Mouse (Mus musculus) liver, embryonic 11.5 days (tissue): ENCODE results near the gene Prr3. TPM values are rescaled to one million over a fixed set of nuclear protein-coding genes. Genes with fewer than 3 reads are reported as not detected.

Source experiments
- ATAC-seq: fragments of 200-750 bp; cut with Nextera tagmentation; replicated peaks from 2 replicates; pipeline ENCODE4 v1.8.0; 2017; ENCODE audit warnings: moderate number of reproducible peaks, mild to moderate bottlenecking, moderate TSS enrichment, moderate library complexity; ENCODE audit not compliant: low FRiP score
- DNase-seq: peaks from one replicate; pipeline ENCODE4 v3.0.0-alpha.2; 2017; ENCODE audit warnings: low spot score
- H3K27ac ChIP-seq: fragments of 300-500 bp; sonication (generic); 2 replicates; pipeline ENCODE4 v1.5.1; 2014; ENCODE audit warnings: mild to moderate bottlenecking, low read depth, low read length, control low read depth
- H3K27me3 ChIP-seq: fragments of 300-500 bp; sonication (generic); replicated peaks from 2 replicates; pipeline ENCODE4 v1.6.1; 2014; ENCODE audit warnings: low read length, mixed read lengths; ENCODE audit not compliant: control insufficient read depth, insufficient read depth
- H3K36me3 ChIP-seq: fragments of 300-500 bp; sonication (generic); 2 replicates; pipeline ENCODE4 v1.6.1; 2014; ENCODE audit warnings: mild to moderate bottlenecking, low read length, moderate library complexity, mixed read lengths; ENCODE audit not compliant: control insufficient read depth, insufficient read depth
- H3K4me1 ChIP-seq: fragments of 300-500 bp; sonication (generic); replicated peaks from 2 replicates; pipeline ENCODE4 v1.6.1; 2014; ENCODE audit warnings: low read length, mixed read lengths; ENCODE audit not compliant: control insufficient read depth, insufficient read depth
- H3K4me2 ChIP-seq: fragments of 300-500 bp; sonication (generic); 2 replicates; pipeline ENCODE4 v1.6.1; 2014; ENCODE audit warnings: mild to moderate bottlenecking, control low read depth, moderate library complexity
- H3K4me3 ChIP-seq: fragments of 300-500 bp; sonication (generic); 2 replicates; pipeline ENCODE4 v1.5.1; 2014; ENCODE audit warnings: low read depth, low read length, control low read depth
- H3K9ac ChIP-seq: fragments of 300-500 bp; sonication (generic); 2 replicates; pipeline ENCODE4 v1.6.1; 2014; ENCODE audit warnings: low read depth, low read length, control low read depth
- H3K9me3 ChIP-seq: fragments of 300-500 bp; sonication (generic); 2 replicates; pipeline ENCODE4 v1.6.1; 2016; ENCODE audit warnings: low read length, inconsistent platforms, mixed read lengths; ENCODE audit not compliant: control insufficient read depth
- WGBS: fragments of 180-500 bp; shearing (Covaris S2); extraction: QIAGEN DNeasy Blood & Tissue Kit; methylation state at CpG from one replicate; pipeline ENCODE4 v1.1.7; 2014; 5-methylcytosine and 5-hydroxymethylcytosine counted together
- polyA plus RNA-seq: library from polyadenylated mRNA; unstranded; fragments of >200 nt; fragmentation: Nextera tagmentation; extraction: Ambion mirVana; gene quantifications from 2 replicates; pipeline ENCODE4 v1.2.1, GENCODE M21; 2014

Prr3 gene
- polyA plus RNA-seq, 1 experiment from 2014 or later = 22.0 TPM

DNA sequence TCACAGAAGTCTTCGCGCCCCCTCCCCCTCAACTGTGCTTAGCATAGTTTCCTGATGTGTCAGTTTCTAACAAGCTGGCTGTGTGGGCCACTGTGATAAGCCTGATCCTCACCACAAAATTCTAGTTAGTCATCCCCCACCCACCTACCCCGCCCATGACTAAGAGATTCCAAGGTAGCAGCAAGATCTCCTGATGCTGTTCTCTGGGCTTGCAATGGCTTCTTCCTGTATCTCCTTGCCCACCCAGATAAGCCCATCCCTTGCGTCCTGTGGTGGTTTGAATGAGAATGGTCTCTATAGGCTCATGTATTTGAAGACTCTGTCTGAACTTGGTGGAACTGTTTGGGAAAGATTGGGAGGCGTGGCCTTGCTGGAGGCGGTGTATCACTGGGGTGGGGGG is 21.9 kb upstream of the Prr3 start:
- Histone ChIP-seq H3K9ac (no peak overlapping the region), H3K4me3 (no peak overlapping the region), H3K27me3 (no peaks in the 10 kb centered on the region), H3K36me3 (peaks cover 10% of the 10 kb centered on the region), H3K9me3 (peaks cover 14% of the 10 kb centered on the region), H3K4me1 (peaks cover 26% of the 10 kb centered on the region), H3K27ac (peak overlapping the region; percentile 82), H3K4me2 (no peak overlapping the region)
- WGBS = 65% methylated on average over 6 of the region's 6 CpGs
- no peak for DNase-seq
- peak; percentile 82 for ATAC-seq

DNA sequence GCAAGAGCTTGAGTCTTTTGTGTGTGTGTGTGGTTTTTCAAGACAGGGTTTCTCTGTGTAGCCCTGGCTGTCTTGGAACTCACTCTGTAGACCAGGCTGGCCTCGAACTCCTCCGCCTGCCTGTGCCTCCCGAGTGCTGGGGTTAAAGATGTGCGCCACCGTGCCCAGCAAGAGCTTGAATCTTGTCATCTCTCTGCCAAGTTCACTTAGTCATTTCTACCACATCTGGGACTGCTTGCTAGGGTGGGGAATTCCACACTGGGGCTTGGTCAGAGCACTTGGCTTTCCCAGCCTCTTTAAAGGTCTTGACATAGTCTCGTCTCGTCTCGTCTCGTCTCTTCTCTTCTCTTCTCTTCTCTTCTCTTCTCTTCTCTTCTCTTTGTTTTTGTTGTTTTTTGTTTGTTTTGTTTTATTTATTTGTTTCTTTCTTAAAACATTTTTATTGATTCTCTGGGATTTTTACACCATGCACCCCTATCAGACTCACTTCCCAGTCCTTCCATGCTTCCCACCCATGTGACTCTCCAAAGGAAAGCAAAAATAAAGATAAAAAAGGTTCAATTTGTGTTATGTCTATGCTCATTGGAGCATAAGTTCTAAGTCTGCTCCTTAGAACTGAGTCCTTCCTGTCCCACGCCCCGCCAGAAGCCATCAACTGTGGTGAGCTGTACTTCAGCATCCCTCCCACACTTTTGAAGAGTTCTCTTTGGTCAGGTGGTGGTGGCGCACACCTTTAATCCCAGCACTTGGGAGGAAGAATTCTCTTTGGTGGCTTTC is 21.3 kb upstream of the Prr3 start:
- 0 out of 2 replicates have a peak overlapping the region, but pooled peaks have one; percentile 3 for H3K4me2 ChIP-seq
- no peak overlapping the region for H3K9ac ChIP-seq
- H3K27me3 ChIP-seq = no peaks in the 10 kb centered on the region
- H3K9me3 ChIP-seq = peaks cover 10% of the 10 kb centered on the region
- H3K4me1 ChIP-seq = peaks cover 26% of the 10 kb centered on the region
- H3K27ac ChIP-seq = peak overlapping the region; percentile 82
- H3K36me3 ChIP-seq = peaks cover 6% of the 10 kb centered on the region
- WGBS = 88% methylated on average over 12 of the region's 12 CpGs
- DNase-seq (no peak), ATAC-seq (peak; percentile 32; the same call in 1 of the 2 replicates)
- no peak overlapping the region for H3K4me3 ChIP-seq

DNA sequence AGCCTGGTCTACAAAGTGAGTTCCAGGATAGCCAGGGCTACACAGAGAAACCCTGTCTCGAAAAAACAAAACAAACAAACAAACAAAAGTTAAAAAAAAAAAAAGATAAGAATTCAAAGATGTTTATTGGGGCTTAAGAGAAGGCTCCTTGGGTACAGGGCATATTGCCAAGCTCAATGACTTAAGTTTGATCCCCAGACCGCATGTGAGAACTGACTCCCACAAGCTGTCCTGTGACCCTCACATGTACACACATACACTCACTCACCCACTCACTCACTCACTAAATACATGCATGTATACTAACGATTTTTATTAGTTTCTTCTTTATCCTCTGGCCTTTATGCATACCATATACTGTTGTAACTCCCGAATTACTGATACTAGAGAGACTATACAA is 20.3 kb upstream of the Prr3 start:
- Histone ChIP-seq H3K4me2 (no peak overlapping the region), H3K4me3 (no peak overlapping the region), H3K9me3 (peaks cover 10% of the 10 kb centered on the region), H3K27ac (peak overlapping the region; percentile 13; the same call in 1 of the 2 replicates), H3K36me3 (peaks cover 4% of the 10 kb centered on the region), H3K9ac (no peak overlapping the region), H3K27me3 (no peaks in the 10 kb centered on the region), H3K4me1 (peaks cover 29% of the 10 kb centered on the region)
- DNase-seq = no peak
- ATAC-seq = no peak
- WGBS = 84% methylated on average over 4 of the region's 4 CpGs

DNA sequence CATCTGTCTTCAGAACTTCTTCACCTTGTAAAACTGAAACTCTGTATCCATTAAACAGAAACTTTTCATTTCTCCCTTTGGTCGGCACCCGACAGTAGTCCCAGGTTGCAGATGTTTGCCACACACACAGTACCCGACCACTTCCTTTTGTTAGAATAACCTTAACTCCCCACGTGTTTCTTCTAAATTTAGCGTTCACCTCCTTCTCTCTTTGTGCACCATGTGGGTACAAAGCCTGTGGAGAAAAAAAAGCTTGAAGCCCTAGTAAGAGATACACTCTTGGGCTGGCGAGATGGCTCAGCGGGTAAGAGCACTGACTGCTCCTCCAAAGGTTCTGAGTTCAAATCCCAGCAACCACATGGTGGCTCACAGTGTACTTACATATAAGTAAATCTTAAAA is 19.3 kb upstream of the Prr3 start:
- WGBS = 62% methylated on average over 7 of the region's 7 CpGs
- Histone ChIP-seq H3K4me3 (no peak overlapping the region), H3K9me3 (peaks cover 10% of the 10 kb centered on the region), H3K9ac (no peak overlapping the region), H3K4me1 (peaks cover 31% of the 10 kb centered on the region), H3K4me2 (0 out of 2 replicates have a peak overlapping the region, but pooled peaks have one; percentile 4), H3K27me3 (no peaks in the 10 kb centered on the region), H3K27ac (no peak overlapping the region), H3K36me3 (peaks cover 4% of the 10 kb centered on the region)
- no peak for DNase-seq
- no peak for ATAC-seq

DNA sequence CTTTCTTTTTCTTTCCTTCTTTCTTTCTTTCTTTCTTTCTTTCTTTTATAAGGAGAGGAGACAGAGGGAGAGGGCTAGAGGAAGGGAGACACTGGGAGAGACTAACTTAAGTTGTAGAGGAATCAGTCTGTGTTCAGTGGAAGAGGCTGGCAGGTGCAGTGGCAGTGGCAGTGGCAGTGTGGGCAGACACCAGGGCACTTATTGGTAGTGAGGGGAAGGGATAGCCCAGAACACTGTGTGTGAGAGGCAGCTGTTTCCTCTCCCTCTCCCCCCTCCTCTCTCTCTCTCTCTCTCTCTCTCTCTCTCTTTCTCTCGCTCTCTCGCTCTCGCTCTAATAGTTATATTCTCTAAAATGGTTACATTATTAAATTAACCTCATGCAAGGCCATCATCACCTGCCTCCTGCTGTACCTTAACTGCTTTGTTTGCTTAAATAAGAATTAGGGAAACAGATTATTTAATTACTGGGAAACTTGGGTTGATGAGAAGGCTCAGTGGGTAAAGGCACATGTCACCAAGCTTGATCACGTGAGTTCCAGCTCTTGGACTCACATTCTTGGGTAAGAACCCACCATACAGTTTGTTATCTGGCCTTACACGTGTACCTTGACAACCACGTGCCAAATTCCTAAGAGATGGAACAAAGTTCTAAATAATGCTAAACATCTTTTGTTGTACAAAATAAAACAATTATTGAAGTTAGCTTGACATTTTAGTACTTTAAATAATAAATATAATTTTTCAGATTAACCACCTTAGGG is 18.7 kb upstream of the Prr3 start:
- H3K4me2 ChIP-seq = peak overlapping the region; percentile 42
- no peak overlapping the region for H3K9ac ChIP-seq
- H3K9me3 ChIP-seq = peaks cover 10% of the 10 kb centered on the region
- H3K36me3 ChIP-seq = peaks cover 2% of the 10 kb centered on the region; the same call in 1 of the 2 replicates
- peaks cover 31% of the 10 kb centered on the region for H3K4me1 ChIP-seq
- ATAC-seq = no peak
- H3K27me3 ChIP-seq = no peaks in the 10 kb centered on the region
- DNase-seq = no peak
- WGBS = 73% methylated on average over 6 of the region's 6 CpGs
- H3K27ac ChIP-seq = no peak overlapping the region
- no peak overlapping the region for H3K4me3 ChIP-seq

DNA sequence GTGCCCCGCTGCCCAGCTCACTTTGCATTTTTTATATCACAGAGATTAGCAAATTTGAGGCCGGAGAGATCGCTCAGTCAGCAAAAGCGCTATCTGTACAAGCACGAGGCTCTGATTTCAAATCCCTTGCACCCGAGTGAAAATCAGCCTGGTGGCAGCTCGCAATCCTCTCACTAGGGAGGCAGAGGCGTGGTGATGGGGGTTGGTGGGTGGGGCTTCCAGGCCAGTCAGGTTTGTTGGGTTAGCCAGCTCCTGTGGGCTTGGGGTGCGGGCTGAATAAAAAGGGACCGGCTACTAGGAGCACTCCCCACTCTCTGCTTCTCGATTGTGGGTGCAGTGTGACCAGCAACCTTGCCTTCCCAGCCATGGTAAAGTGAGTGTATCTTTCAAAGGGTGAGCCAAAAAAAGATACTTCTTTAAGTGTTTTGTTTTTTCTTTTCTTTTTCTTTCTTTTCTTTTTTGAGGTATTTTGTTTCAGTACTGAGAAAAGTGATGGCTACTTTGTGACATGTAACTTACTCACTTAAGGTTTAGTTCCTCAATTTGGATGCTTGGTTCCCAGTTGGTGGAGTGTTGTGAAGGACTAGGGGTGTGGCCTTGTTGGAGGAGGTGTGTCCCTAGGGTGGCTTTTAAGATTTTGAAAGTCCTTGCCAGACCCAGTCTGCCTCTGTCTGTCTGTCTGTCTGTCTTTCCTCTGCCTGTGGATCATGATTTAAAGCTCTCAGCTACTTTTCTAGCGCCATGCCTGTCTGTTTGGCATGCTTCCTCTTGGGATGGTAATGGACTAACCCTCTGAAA is 17.9 kb upstream of the Prr3 start:
- Histone ChIP-seq H3K27me3 (no peaks in the 10 kb centered on the region), H3K9ac (no peak overlapping the region), H3K36me3 (peaks cover 2% of the 10 kb centered on the region; the same call in 1 of the 2 replicates), H3K4me2 (peak overlapping the region; percentile 42), H3K9me3 (peaks cover 10% of the 10 kb centered on the region), H3K4me3 (no peak overlapping the region), H3K4me1 (peaks cover 31% of the 10 kb centered on the region), H3K27ac (peak overlapping the region; percentile 27; the same call in 1 of the 2 replicates)
- 47% methylated on average over 12 of the region's 12 CpGs for WGBS
- no peak for ATAC-seq
- DNase-seq = no peak

DNA sequence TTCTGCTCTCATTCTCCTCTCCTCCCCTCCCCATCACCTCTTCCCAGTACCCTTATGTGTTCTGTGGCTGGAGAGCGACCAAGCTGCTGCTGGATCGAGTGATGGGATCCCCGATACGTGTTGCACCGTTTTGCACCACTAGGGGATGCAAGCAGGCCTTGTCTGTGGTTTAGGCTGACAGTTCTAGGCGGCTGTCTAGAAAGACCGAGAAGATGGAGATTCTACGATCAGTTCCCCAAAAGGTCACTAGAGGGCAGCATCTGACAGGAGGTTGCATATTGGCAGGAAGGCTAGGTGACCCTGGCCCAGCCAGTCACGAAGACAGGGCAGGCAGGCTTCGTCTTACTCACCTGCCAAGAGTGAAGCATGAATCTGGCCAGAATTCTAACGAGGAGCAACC is 16.9 kb upstream of the Prr3 start:
- no peak overlapping the region for H3K9ac ChIP-seq
- peak; percentile 68 for ATAC-seq
- H3K4me2 ChIP-seq = peak overlapping the region; percentile 36
- peaks cover 25% of the 10 kb centered on the region for H3K4me1 ChIP-seq
- WGBS = 4% methylated on average over 11 of the region's 11 CpGs
- peaks cover 3% of the 10 kb centered on the region for H3K9me3 ChIP-seq
- H3K36me3 ChIP-seq = 0 out of 2 replicates have a peak, but pooled peaks cover 2% of the 10 kb centered on the region
- H3K27ac ChIP-seq = no peak overlapping the region
- DNase-seq = peak; percentile 88
- H3K27me3 ChIP-seq = no peaks in the 10 kb centered on the region
- no peak overlapping the region for H3K4me3 ChIP-seq

DNA sequence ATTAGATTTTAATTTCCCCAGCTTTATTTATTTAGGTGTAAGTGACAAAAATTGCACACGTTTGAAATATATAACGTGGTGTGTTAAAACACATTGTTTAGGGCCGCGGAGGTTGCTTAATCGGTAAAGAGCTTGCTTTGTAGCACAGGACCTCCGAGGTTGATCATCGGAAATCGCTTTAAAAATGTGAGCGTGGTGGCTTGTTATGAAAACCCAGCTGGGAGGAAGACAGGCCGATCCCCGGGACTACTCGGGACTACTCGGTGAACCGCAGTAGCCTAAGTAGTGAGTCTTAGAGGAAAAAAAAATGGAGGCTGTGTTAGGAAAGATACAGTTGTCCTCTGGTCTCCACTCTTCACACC is 14.8 kb upstream of the Prr3 start:
- Histone ChIP-seq H3K9ac (peak overlapping the region; percentile 74), H3K27me3 (no peaks in the 10 kb centered on the region), H3K27ac (peak overlapping the region; percentile 76), H3K4me3 (peak overlapping the region; percentile 69), H3K4me1 (peaks cover 24% of the 10 kb centered on the region), H3K9me3 (no peaks in the 10 kb centered on the region), H3K36me3 (no peaks in the 10 kb centered on the region), H3K4me2 (peak overlapping the region; percentile 87)
- DNase-seq (no peak), ATAC-seq (no peak)
- WGBS = 2% methylated on average over 14 of the region's 14 CpGs
